Mouse (Mus musculus) cerebellum, adult 2 months (tissue): ENCODE results near the gene Hoxb8. TPM values are rescaled to one million over a fixed set of nuclear protein-coding genes. Genes with fewer than 3 reads are reported as not detected.

ENCODE experiments used
- DNase-seq, 2 experiments: peaks; one replicate each; pipeline ENCODE4 v3.0.0; 2021
- H3K27ac ChIP-seq: fragments of 200-500 bp; 2 replicates; pipeline ENCODE4 v1.5.1; 2012; ENCODE audit warnings: low read length, control low read depth, inconsistent platforms; ENCODE audit not compliant: insufficient read depth
- H3K27me3 ChIP-seq: fragments of 200-500 bp; 2 replicates; pipeline ENCODE4 v1.6.1; 2012; ENCODE audit warnings: inconsistent platforms, mild to moderate bottlenecking, low read length, moderate library complexity; ENCODE audit not compliant: control insufficient read depth, insufficient read depth
- H3K4me1 ChIP-seq: fragments of 200-500 bp; 2 replicates; pipeline ENCODE4 v1.6.1; 2011; ENCODE audit warnings: low read length; ENCODE audit not compliant: control insufficient read depth, insufficient read depth
- H3K4me3 ChIP-seq: fragments of 200-500 bp; replicated peaks from 2 replicates; pipeline ENCODE3; 2011; ENCODE audit warnings: mild to moderate bottlenecking, low read depth, low read length, control low read depth; ENCODE audit not compliant: insufficient read depth
- CTCF ChIP-seq: fragments of 200-500 bp; IDR thresholded peaks from 2 replicates; pipeline ENCODE4 v1.5.1; 2011; ENCODE audit warnings: low read depth, mild to moderate bottlenecking, control low read depth, low read length, moderate library complexity, borderline replicate concordance; ENCODE audit not compliant: insufficient read depth
- POLR2A ChIP-seq: fragments of 200-500 bp; IDR thresholded peaks from 2 replicates; pipeline ENCODE4 v1.6.1; 2011; ENCODE audit warnings: low read length, control low read depth, borderline replicate concordance; ENCODE audit not compliant: insufficient read depth
- WGBS: fragments of 180-500 bp; shearing (Covaris S2); methylation state at CpG from one replicate; pipeline ENCODE4 v1.1.7; 2018; 5-methylcytosine and 5-hydroxymethylcytosine counted together
- polyA plus RNA-seq: library from polyadenylated mRNA; depleted of rRNA; stranded (reverse); fragments of >200 nt; gene quantifications from 2 replicates; pipeline ENCODE4 v1.2.3, GENCODE M21; 2012

Hoxb8 gene
- polyA plus RNA-seq, 1 experiment, result 0.11 TPM

DNA sequence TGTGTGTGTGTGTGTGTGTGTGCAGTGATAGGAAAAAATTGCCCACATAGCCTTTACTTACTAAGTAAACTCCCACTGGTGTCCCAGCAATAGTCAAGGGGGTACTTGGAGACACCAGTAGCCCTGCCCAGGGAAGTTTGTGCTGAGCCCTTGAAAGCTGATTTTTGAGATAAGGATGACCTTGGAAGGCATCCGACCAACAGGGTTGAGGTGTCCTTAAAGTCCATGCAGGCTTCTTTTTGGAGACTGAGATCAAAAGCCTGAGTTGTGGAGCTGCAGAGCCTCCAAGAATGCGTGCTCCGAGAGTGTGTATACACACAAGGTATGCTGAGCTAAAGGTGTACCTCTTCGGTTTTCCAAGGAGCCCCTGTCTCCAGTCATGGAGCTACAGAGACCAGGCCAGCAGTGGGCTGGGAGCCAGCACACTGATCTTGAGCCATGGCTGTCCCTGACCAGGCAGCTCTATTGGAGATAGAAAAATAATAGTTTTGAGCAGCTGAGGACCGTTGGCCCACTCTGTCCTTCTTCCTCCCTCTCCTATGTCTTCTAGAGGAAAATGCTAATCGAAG is 19.4 kb upstream of the Hoxb8 start:
- Histone ChIP-seq H3K27me3 (peaks cover 8% of the 10 kb centered on the region; the same call in 1 of the 2 replicates), H3K4me3 (no peak overlapping the region), H3K4me1 (no peaks in the 10 kb centered on the region), H3K27ac (no peak overlapping the region)
- DNase-seq, result no peak
- 13% methylated on average over 6 of the region's 6 CpGs for WGBS
- TF ChIP-seq POLR2A, result no peak
- TF ChIP-seq CTCF, result no peak

GRCm38 (mm10) chr11:96263636-96264389 is 17.9 kb upstream of the Hoxb8 start:
- no peak overlapping the region for H3K27ac ChIP-seq
- no peaks in the 10 kb centered on the region for H3K4me1 ChIP-seq
- peaks cover 11% of the 10 kb centered on the region; the same call in 1 of the 2 replicates for H3K27me3 ChIP-seq
- no peak overlapping the region for H3K4me3 ChIP-seq
- TF ChIP-seq POLR2A (no peak), CTCF (no peak)
- DNase-seq, result no peak
- 1% methylated on average over 33 of the region's 33 CpGs for WGBS

DNA sequence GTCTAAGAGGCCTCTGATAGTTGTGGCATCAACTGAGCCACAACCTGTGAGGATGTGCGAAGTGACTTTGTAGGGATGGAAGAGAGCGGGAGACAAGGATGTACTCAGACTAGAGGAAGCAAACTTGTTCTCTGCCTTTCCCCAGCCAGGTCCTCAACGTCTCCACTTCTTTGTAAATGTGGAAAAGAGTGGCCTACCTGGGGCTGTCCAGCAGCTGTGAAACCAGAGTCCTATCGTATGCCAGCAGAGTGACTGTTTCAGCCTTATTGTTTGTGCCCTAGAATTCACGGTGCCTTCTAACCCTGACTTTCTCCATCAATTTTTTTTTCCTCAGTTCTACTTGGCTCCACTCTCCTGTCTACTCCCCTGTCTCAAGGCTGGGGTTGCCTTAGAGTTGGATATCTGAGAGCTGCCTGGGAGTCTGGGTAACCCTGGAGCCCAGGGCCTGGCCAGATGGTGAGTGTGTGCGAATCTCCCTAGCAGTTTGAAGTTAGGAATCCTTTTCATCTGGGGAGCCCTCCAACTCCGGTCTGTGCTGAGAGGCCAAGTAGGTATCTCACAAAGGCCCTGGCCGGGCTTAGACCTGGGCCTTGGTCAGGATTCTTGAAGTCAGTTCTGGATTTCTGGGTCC is 17.2 kb upstream of the Hoxb8 start:
- Histone ChIP-seq H3K27me3 (peaks cover 13% of the 10 kb centered on the region; the same call in 1 of the 2 replicates), H3K27ac (no peak overlapping the region), H3K4me1 (no peaks in the 10 kb centered on the region), H3K4me3 (no peak overlapping the region)
- 5% methylated on average over 8 of the region's 8 CpGs for WGBS
- TF ChIP-seq POLR2A (no peak), CTCF (no peak)
- DNase-seq, result no peak

GRCm38 (mm10) chr11:96265954-96266353 is 15.8 kb upstream of the Hoxb8 start:
- TF ChIP-seq CTCF (no peak), POLR2A (no peak)
- Histone ChIP-seq H3K27me3 (peaks cover 18% of the 10 kb centered on the region; the same call in 1 of the 2 replicates), H3K27ac (no peak overlapping the region), H3K4me3 (no peak overlapping the region), H3K4me1 (no peaks in the 10 kb centered on the region)
- WGBS, result 2% methylated on average over 7 of the region's 7 CpGs
- no peak for DNase-seq

- no peaks in the 10 kb centered on the region for H3K4me1 ChIP-seq
These were observed 14.4 kb upstream of the Hoxb8 start for GRCm38 (mm10) chr11:96267021-96267920.

GRCm38 (mm10) chr11:96268031-96268745 is 13.5 kb upstream of the Hoxb8 start:
- 9% methylated on average over 1 of the region's 1 CpGs for WGBS
- no peak for TF ChIP-seq CTCF
- TF ChIP-seq POLR2A, result no peak
- no peak for DNase-seq
- H3K27ac ChIP-seq, result no peak overlapping the region
- no peaks in the 10 kb centered on the region for H3K4me1 ChIP-seq
- H3K27me3 ChIP-seq, result peaks cover 17% of the 10 kb centered on the region; the same call in 1 of the 2 replicates
- H3K4me3 ChIP-seq, result no peak overlapping the region

More at GRCm38 (mm10) chr11:96267021-96267920, 14.4 kb upstream of the Hoxb8 start:
- TF ChIP-seq CTCF, result no peak
- no peak for TF ChIP-seq POLR2A
- no peak overlapping the region for H3K4me3 ChIP-seq
- H3K27me3 ChIP-seq, result peaks cover 18% of the 10 kb centered on the region; the same call in 1 of the 2 replicates
- no peak for DNase-seq
- H3K27ac ChIP-seq, result no peak overlapping the region
- WGBS, result 10% methylated on average over 7 of the region's 7 CpGs
